In genomic region chr10:81136706-81137231, GRCm38 (mm10) we compare ENCODE assay signal across 8 mouse cellular contexts. TPM values are rescaled to one million over a fixed set of nuclear protein-coding genes. Genes with fewer than 3 reads are reported as not detected.
A peak's percentile ranks its signal among the peaks of the same experiment; 100 is the strongest.
DNase-seq lines count a peak whose midpoint lies in the region; ATAC-seq and TF ChIP-seq lines count a peak whose summit lies in the region.

No protein-coding gene starts in this region.

- DNase-seq in cerebellum, adult 18-20 months: peak; percentile 82 to 85
- DNase-seq in gastrocnemius, adult 8-10 months (ENCODE audit: low spot score in 2 of 2): peak; percentile 83 to 86
- DNase-seq in hindbrain, postnatal 0 days (ENCODE audit: low spot score): no peak
- DNase-seq in liver: peak; percentile 82
- DNase-seq in neural tube, embryonic 11.5 days (ENCODE audit: low spot score): peak; percentile 85
- DNase-seq in thymus, adult 2 months: peak; percentile 87

- no peak for TF ChIP-seq CTCF in hindbrain, postnatal 0 days (IDR thresholded peaks at IDR 0.05; ENCODE audit: low read depth)
- no peak for TF ChIP-seq CTCF in thymus, adult 2 months (IDR thresholded peaks at IDR 0.05; ENCODE audit: borderline replicate concordance, control insufficient read depth, extremely low read depth, insufficient read depth, low read length, poor library complexity)

- TF ChIP-seq POLR2A in thymus, adult 2 months (IDR thresholded peaks at IDR 0.05; ENCODE audit: control insufficient read depth, extremely low read depth, insufficient read depth, low read length, poor library complexity): no peak; the same call in 1 of the 2 replicates

- peak overlapping the region; percentile 96 for H3K9ac ChIP-seq in hindbrain, postnatal 0 days (replicated peaks; ENCODE audit: low read length)
- H3K9ac ChIP-seq in neural tube, embryonic 11.5 days (ENCODE audit: low read length): peak overlapping the region; percentile 89

- peaks cover 58% of the 10 kb centered on the region for H3K4me1 ChIP-seq in megakaryocyte, embryonic 14.5 days
- H3K4me1 ChIP-seq in hindbrain, postnatal 0 days (ENCODE audit: insufficient read depth, low read length): peaks cover 25% of the 10 kb centered on the region
- H3K4me1 ChIP-seq in neural tube, embryonic 11.5 days (ENCODE audit: control insufficient read depth, insufficient read depth, low read length): peaks cover 37% of the 10 kb centered on the region
- peaks cover 46% of the 10 kb centered on the region for H3K4me1 ChIP-seq in thymus, adult 2 months (replicated peaks; ENCODE audit: control insufficient read depth, insufficient read depth, low read length)

- ATAC-seq in megakaryocyte, adult 5-6 weeks (ENCODE audit: poor library complexity, severe bottlenecking): no peak
- peak; percentile 52 for ATAC-seq in hindbrain, postnatal 0 days
- peak; percentile 25 for ATAC-seq in neural tube, embryonic 11.5 days (ENCODE audit: insufficient read depth, low FRiP score, low TSS enrichment)

- peak overlapping the region; percentile 96 for H3K27ac ChIP-seq in hindbrain, postnatal 0 days
- H3K27ac ChIP-seq in neural tube, embryonic 11.5 days (ENCODE audit: low read depth, low read length): peak overlapping the region; percentile 93
- H3K27ac ChIP-seq in thymus, adult 2 months (ENCODE audit: control insufficient read depth, insufficient read depth, low read length): peak overlapping the region; percentile 71

- H3K36me3 ChIP-seq in megakaryocyte, embryonic 14.5 days (replicated peaks; ENCODE audit: low read length): peaks cover 29% of the 10 kb centered on the region
- no peaks in the 10 kb centered on the region for H3K36me3 ChIP-seq in hindbrain, postnatal 0 days (ENCODE audit: insufficient read depth, low read length)
- no peaks in the 10 kb centered on the region for H3K36me3 ChIP-seq in neural tube, embryonic 11.5 days (ENCODE audit: control insufficient read depth, insufficient read depth, low read length)
- no peaks in the 10 kb centered on the region for H3K36me3 ChIP-seq in thymus, adult 2 months (ENCODE audit: control insufficient read depth, insufficient read depth, low read length)

- peak overlapping the region; percentile 99 for H3K4me2 ChIP-seq in hindbrain, postnatal 0 days (ENCODE audit: low read depth, low read length)
- H3K4me2 ChIP-seq in neural tube, embryonic 11.5 days (ENCODE audit: low read depth): peak overlapping the region; percentile 100

- WGBS in hindbrain, postnatal 0 days: under 1% methylated on average over 49 of the region's 50 CpGs
- WGBS in neural tube, embryonic 11.5 days: under 1% methylated on average over 49 of the region's 50 CpGs
- under 1% methylated on average over 46 of the region's 50 CpGs for WGBS in thymus, adult 2 months

- H3K27me3 ChIP-seq in megakaryocyte, embryonic 14.5 days (replicated peaks): no peaks in the 10 kb centered on the region
- peaks cover 9% of the 10 kb centered on the region for H3K27me3 ChIP-seq in hindbrain, postnatal 0 days (ENCODE audit: insufficient read depth, low read length)
- H3K27me3 ChIP-seq in neural tube, embryonic 11.5 days (ENCODE audit: control insufficient read depth, insufficient read depth, low read length): peaks cover 30% of the 10 kb centered on the region
- no peaks in the 10 kb centered on the region; the same call in 1 of the 2 replicates for H3K27me3 ChIP-seq in thymus, adult 2 months (ENCODE audit: control insufficient read depth, insufficient read depth, low read length)

- H3K9me3 ChIP-seq in megakaryocyte, embryonic 14.5 days: no peaks in the 10 kb centered on the region
- H3K9me3 ChIP-seq in hindbrain, postnatal 0 days (ENCODE audit: low read length): no peaks in the 10 kb centered on the region
- H3K9me3 ChIP-seq in neural tube, embryonic 11.5 days (ENCODE audit: control insufficient read depth, low read length): no peaks in the 10 kb centered on the region

- H3K4me3 ChIP-seq in megakaryocyte, embryonic 14.5 days (replicated peaks): peak overlapping the region; percentile 98
- peak overlapping the region; percentile 94 for H3K4me3 ChIP-seq in hindbrain, postnatal 0 days (ENCODE audit: low read length)
- peak overlapping the region; percentile 88 for H3K4me3 ChIP-seq in neural tube, embryonic 11.5 days (ENCODE audit: low read depth, low read length)
- H3K4me3 ChIP-seq in thymus, adult 2 months (ENCODE audit: control insufficient read depth, insufficient read depth, low read length): peak overlapping the region; percentile 84

RNA-seq across cellular contexts. Expression of gene Zbtb7a, which starts 1.7 kb away (rescaled TPM):
- 100.0 and 136 TPM in 2 replicates for polyA plus RNA-seq in megakaryocyte, embryonic 14.5 days (2012; ENCODE audit: insufficient read depth, low replicate concordance)
- 25.0 and 27.0 TPM in 2 replicates for total RNA-seq in megakaryocyte, adult 5-6 weeks (2015)
- total RNA-seq in megakaryocyte, adult 5-6 weeks (2017): 8.8 and 14.5 TPM in 2 replicates
- 10 to 100 TPM; 24.8 to 28.9 (median 25.5) TPM for total RNA-seq in gastrocnemius, adult 8-10 months (2022)
- 37.3 and 38.4 TPM in 2 replicates for total RNA-seq in hindbrain, postnatal 0 days (2014; rRNA removed)
- polyA plus RNA-seq in hindbrain, postnatal 0 days (2015; fragmentation: Nextera tagmentation; extraction: Ambion mirVana): 22.0 and 22.3 TPM in 2 replicates
- polyA plus RNA-seq in neural tube, embryonic 11.5 days (2014; fragmentation: Nextera tagmentation; extraction: Ambion mirVana): 7.1 and 8.8 TPM in 2 replicates
- 66.0 and 87.5 TPM in 2 replicates for polyA plus RNA-seq in thymus, adult 2 months (2012; rRNA removed)

RNA-seq across cellular contexts. Expression of gene Pias4, which starts 31.0 kb away (rescaled TPM):
- polyA plus RNA-seq in megakaryocyte, embryonic 14.5 days (2012; ENCODE audit: insufficient read depth, low replicate concordance): 95.2 and 184 TPM in 2 replicates
- 10.1 and 13.7 TPM in 2 replicates for total RNA-seq in megakaryocyte, adult 5-6 weeks (2015)
- total RNA-seq in megakaryocyte, adult 5-6 weeks (2017): 12.9 and 13.3 TPM in 2 replicates
- 10 to 100 TPM; 14.0 to 19.0 (median 16.2) TPM for total RNA-seq in gastrocnemius, adult 8-10 months (2022)
- 33.9 and 46.4 TPM in 2 replicates for total RNA-seq in hindbrain, postnatal 0 days (2014; rRNA removed)
- polyA plus RNA-seq in hindbrain, postnatal 0 days (2015; fragmentation: Nextera tagmentation; extraction: Ambion mirVana): 32.0 and 33.7 TPM in 2 replicates
- 68.3 and 68.4 TPM in 2 replicates for polyA plus RNA-seq in neural tube, embryonic 11.5 days (2014; fragmentation: Nextera tagmentation; extraction: Ambion mirVana)
- polyA plus RNA-seq in thymus, adult 2 months (2012; rRNA removed): 67.6 and 72.9 TPM in 2 replicates

RNA-seq across cellular contexts. Expression of gene Map2k2, which starts 31.1 kb away (rescaled TPM):
- polyA plus RNA-seq in megakaryocyte, embryonic 14.5 days (2012; ENCODE audit: insufficient read depth, low replicate concordance): 407 and 1,114 TPM in 2 replicates
- total RNA-seq in megakaryocyte, adult 5-6 weeks (2015): 33.9 and 40.6 TPM in 2 replicates
- 38.2 and 47.8 TPM in 2 replicates for total RNA-seq in megakaryocyte, adult 5-6 weeks (2017)
- 100 to 1,000 TPM; 197 to 233 (median 208) TPM for total RNA-seq in gastrocnemius, adult 8-10 months (2022)
- total RNA-seq in hindbrain, postnatal 0 days (2014; rRNA removed): 297 and 309 TPM in 2 replicates
- polyA plus RNA-seq in hindbrain, postnatal 0 days (2015; fragmentation: Nextera tagmentation; extraction: Ambion mirVana): 196 and 204 TPM in 2 replicates
- 212 and 240 TPM in 2 replicates for polyA plus RNA-seq in neural tube, embryonic 11.5 days (2014; fragmentation: Nextera tagmentation; extraction: Ambion mirVana)
- polyA plus RNA-seq in thymus, adult 2 months (2012; rRNA removed): 214 and 285 TPM in 2 replicates

RNA-seq across cellular contexts. Expression of gene Creb3l3, which starts 38.1 kb away (rescaled TPM):
- not detected in 2 replicates for polyA plus RNA-seq in megakaryocyte, embryonic 14.5 days (2012; ENCODE audit: insufficient read depth, low replicate concordance)
- 0.50 and 0.58 TPM in 2 replicates for total RNA-seq in megakaryocyte, adult 5-6 weeks (2015)
- total RNA-seq in megakaryocyte, adult 5-6 weeks (2017): 0.40 and 0.89 TPM in 2 replicates
- total RNA-seq in gastrocnemius, adult 8-10 months (2022): under 1 TPM in 1 of 4 experiments, not detected in 3; 0.44 TPM
- 0.61 and 1.0 TPM in 2 replicates for total RNA-seq in hindbrain, postnatal 0 days (2014; rRNA removed)
- 0.59 and 0.71 TPM in 2 replicates for polyA plus RNA-seq in hindbrain, postnatal 0 days (2015; fragmentation: Nextera tagmentation; extraction: Ambion mirVana)
- polyA plus RNA-seq in neural tube, embryonic 11.5 days (2014; fragmentation: Nextera tagmentation; extraction: Ambion mirVana): 0.11 and 0.70 TPM in 2 replicates
- 0.39 and 1.0 TPM in 2 replicates for polyA plus RNA-seq in thymus, adult 2 months (2012; rRNA removed)

RNA-seq across cellular contexts. Expression of gene Eef2, which starts 39.7 kb away (rescaled TPM):
- 439 and 1,295 TPM in 2 replicates for polyA plus RNA-seq in megakaryocyte, embryonic 14.5 days (2012; ENCODE audit: insufficient read depth, low replicate concordance)
- total RNA-seq in megakaryocyte, adult 5-6 weeks (2015): 394 and 408 TPM in 2 replicates
- total RNA-seq in megakaryocyte, adult 5-6 weeks (2017): 983 and 1,066 TPM in 2 replicates
- total RNA-seq in gastrocnemius, adult 8-10 months (2022): 1,000 to 10,000 TPM; 1,293 to 1,550 (median 1,345) TPM
- 2,095 and 2,196 TPM in 2 replicates for total RNA-seq in hindbrain, postnatal 0 days (2014; rRNA removed)
- 422 and 434 TPM in 2 replicates for polyA plus RNA-seq in hindbrain, postnatal 0 days (2015; fragmentation: Nextera tagmentation; extraction: Ambion mirVana)
- 463 and 504 TPM in 2 replicates for polyA plus RNA-seq in neural tube, embryonic 11.5 days (2014; fragmentation: Nextera tagmentation; extraction: Ambion mirVana)
- 2,100 and 2,369 TPM in 2 replicates for polyA plus RNA-seq in thymus, adult 2 months (2012; rRNA removed)
